Mouse (Mus musculus) adrenal gland, postnatal 4 days (tissue): ENCODE results near the gene Srp54c. TPM values are rescaled to one million over a fixed set of nuclear protein-coding genes. Genes with fewer than 3 reads are reported as not detected.

Experiments
- DNase-seq, 2 experiments: peaks; one replicate each; pipeline ENCODE4 v3.0.0; 2021 to 2022; ENCODE audit warnings: low spot score in 2 of 2, mixed read lengths in 2 of 2
- total RNA-seq, 2 experiments: library from RNA; stranded (reverse); gene quantifications; 2 replicates each; pipeline ENCODE4 v1.2.3; 2021

Srp54c gene
- total RNA-seq, 2 experiments from 2014 or later: 42.1 to 44.7 TPM

- no peak for DNase-seq
These were observed 79.5 kb downstream of the Srp54c start for GRCm38 (mm10) chr12:55309501-55309900.

- DNase-seq: no peak
These were observed 81.9 kb downstream of the Srp54c start for GRCm38 (mm10) chr12:55311841-55312240.

Other genes starting within 250 kb of the Srp54c start
- not detected for gene Gm20403, start 243.6 kb upstream of the Srp54c start, total RNA-seq
- gene Baz1a, start 215.8 kb upstream of the Srp54c start, total RNA-seq: 10 to 100 TPM; 16.4 to 21.4 TPM
- gene 2700097O09Rik, start 150.1 kb upstream of the Srp54c start, total RNA-seq: 10 to 100 TPM; 13.2 to 13.6 TPM
- 100 to 1,000 TPM; 123 to 131 TPM for gene Srp54a, start 149.9 kb upstream of the Srp54c start, total RNA-seq
- 1 to 10 TPM in 1 of 2 experiments, not detected in 1; 1.1 TPM for gene Fam177a, start 105.7 kb upstream of the Srp54c start, total RNA-seq
- gene Srp54b, start 75.1 kb upstream of the Srp54c start, total RNA-seq: 10 to 100 TPM; 76.2 to 79.0 TPM
- gene 1700047I17Rik2, start 30.6 kb upstream of the Srp54c start, total RNA-seq: 10 to 100 TPM; 10.8 to 13.3 TPM
- 10 to 100 TPM; 19.9 to 21.8 TPM for gene 1110008L16Rik, start 69.4 kb downstream of the Srp54c start, total RNA-seq
- 10 to 100 TPM; 16.6 to 17.6 TPM for gene Ppp2r3c, start 72.8 kb downstream of the Srp54c start, total RNA-seq
- 100 to 1,000 TPM; 234 to 258 TPM for gene Psma6, start 154.1 kb downstream of the Srp54c start, total RNA-seq